Mouse (Mus musculus): ENCODE results near the gene Dvl2.
A peak's percentile ranks its signal among the peaks of the same experiment; 100 is the strongest.

Dvl2 gene

DNA sequence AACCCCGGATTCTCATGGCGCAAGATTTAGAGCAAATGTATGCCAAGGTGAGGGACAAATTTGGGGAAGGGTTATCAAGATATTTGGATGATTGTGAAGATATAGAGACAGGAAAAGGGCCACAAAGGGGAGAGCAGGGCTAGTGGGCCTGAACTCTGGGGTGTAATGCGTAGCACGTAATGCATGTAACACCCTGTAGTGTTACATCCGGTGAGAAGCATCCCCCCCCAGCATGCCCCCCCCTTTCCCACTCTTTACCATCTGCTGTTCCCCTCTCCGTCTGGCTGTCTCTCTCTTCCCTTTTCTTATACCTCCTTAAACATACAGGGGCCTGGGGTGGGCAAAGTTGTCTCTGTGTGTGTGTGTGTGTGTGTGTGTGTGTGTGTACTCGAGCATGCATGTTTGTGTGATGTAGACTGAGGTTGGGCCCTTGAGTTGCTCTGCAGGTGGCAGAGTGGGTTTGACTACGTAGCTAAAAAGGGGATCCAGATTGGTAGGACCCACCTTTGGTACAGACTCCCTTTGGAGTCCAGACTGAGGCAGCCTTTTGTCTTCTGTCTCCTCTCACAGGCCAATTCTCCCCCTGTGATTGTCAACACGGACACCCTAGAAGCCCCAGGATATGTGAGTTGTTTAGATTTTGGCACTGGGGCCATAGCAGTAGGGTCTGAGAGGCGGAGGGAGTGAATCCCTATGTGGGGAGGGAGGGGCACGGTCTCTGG is 29.6 kb downstream of the Dvl2 start:
- no peak for DNase-seq

- no peak for DNase-seq
Observed at GRCm38 (mm10) chr11:70030651-70031320, 30.4 kb downstream of the Dvl2 start.

DNA sequence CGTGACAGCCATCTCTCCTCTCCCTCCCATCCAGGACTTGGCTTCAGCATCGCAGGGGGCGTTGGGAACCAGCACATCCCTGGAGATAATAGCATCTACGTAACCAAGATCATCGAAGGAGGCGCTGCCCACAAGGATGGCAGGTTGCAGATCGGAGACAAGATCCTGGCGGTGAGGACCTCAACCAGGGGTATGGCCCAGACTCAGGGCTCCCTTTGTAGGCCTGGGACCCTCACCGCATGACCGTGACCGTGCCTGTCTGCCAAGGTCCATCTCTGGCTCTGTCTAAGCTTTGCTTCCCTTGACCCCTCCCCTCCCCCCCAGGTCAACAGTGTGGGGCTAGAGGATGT is 30.9 kb downstream of the Dvl2 start:
- peak; percentile 49 for DNase-seq

DNA sequence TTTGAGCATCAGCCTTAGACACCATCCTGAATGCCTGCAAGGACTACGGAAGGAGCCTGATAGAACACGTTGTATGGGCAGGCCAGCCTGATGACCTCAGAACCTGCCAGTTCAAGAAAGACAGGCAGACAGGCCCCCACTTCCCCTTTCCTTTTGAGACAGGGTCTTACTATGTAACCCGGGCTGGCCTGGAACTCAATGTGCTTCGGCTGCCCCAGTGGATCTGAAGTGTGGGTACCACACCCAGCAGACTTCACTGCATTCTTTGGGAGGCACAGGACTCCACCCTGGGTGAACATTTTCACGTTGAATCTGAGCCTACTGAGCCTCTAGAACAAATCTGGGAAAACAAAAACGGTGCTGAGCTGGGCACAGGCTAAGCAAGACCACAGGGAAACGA is 37.8 kb downstream of the Dvl2 start:
- no peak for DNase-seq

- peak; percentile 25 for DNase-seq
Observed at GRCm38 (mm10) chr11:70039631-70040030, 39.2 kb downstream of the Dvl2 start.

DNA sequence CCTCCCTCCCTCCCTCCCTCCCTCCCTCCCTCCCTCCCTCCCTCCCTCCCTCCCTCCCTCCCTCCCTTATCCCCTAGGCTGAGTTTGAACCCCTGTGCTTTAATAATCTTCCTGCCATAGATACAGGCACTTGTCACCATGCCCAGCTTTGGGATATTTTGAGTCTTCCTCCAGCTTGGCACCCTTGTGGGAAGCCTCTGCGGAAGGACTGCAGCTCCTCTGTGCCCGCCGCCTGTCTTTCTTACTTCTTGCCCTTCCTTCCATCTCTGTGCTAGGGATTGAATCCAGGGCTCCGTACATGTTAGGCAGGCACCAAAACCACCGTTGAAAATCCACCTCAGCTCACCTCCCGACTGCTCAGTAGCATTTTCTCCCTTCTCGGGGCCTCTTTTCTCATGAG is 39.8 kb downstream of the Dvl2 start:
- DNase-seq: peak; percentile 27

DNA sequence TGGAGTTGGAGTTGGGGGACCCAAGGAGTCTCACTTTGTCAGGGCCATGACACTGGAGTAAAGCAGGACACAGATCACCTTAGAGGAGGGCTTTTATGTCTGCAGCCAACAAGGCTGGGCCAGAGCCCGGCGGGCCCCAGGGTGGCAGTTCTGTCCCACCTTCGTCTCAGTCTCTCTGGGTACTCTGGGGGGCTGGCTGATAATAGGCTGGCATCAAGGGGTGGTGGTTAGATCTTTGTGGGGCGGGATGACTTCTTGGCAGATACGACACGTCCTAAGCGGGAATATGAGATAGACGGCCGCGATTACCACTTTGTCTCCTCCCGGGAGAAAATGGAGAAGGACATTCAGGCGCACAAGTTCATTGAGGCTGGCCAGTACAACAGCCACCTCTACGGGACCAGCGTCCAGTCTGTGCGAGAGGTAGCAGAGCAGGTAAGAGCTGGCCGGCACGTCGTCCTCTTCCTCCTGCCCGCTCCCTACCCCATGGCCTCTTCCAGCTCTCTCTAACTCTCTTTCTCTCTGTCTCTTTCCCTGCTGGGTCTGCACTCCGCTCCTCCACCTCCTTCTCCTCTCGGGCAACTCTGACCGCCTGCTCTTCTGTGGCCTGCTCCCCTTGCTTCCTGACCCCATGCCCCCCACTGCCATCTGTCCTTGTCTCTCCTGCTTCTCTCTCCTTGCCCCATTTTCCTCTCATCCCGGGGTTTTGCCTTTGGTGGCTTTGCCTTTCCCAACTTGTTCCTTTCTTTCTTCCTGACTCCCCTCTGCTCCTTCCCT is 42.1 kb downstream of the Dvl2 start:
- DNase-seq: peak; percentile 50

- DNase-seq: no peak
Observed at GRCm38 (mm10) chr11:70043665-70044064, 43.3 kb downstream of the Dvl2 start.

DNA sequence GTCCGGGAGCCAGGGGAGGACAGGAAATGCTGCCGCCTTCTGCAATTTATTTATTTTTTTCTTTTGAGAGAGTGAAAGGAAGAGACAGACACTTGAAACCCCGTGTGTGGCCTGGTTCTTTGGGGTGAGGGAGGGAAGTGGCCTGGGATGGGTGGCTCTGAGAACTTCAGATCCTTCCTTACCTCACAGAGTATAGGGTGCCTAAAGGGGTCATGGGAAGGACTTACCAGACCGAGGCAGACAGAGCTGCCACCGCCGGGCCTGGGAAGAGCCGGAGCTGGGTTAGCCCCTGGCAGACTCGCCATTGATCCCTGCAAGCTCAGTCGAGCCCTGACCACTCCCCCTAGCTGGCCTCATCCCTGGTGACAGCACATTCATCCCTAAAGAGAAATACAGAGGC is 45.0 kb downstream of the Dvl2 start:
- no peak for DNase-seq

GRCm38 (mm10) chr11:70049366-70049765 is 49.0 kb downstream of the Dvl2 start:
- no peak for DNase-seq

- DNase-seq: no peak
Observed at GRCm38 (mm10) chr11:70049816-70050215, 49.4 kb downstream of the Dvl2 start.

- DNase-seq: no peak
Observed at GRCm38 (mm10) chr11:70053156-70053555, 52.8 kb downstream of the Dvl2 start.

GRCm38 (mm10) chr11:70053898-70054570 is 53.6 kb downstream of the Dvl2 start, which contains the start of gene Asgr1:
TSS of gene Asgr1 (plus strand) at chr11:70054085.
- DNase-seq: no peak

- DNase-seq: no peak
Observed at GRCm38 (mm10) chr11:70055618-70056214, 55.3 kb downstream of the Dvl2 start.

DNA sequence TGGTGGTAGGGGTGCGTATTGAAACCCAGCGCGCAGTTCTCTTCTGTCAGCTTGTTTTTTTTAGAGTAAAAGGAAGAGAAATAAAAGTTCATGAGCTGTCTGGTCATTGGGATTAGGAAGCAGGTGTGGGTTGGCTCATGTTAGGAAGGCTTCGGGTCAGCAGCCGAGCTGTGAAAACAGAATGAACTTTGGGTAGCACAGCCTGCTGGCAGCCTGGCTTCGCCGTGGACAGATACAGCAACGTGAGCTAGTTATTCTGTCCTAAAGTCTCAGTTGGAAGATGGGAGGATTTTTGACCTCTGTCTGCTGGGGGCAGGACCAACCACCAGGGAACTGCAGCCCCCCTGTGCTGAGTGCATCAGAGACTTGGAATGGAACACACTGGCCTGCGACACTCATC is 57.4 kb downstream of the Dvl2 start:
- no peak for DNase-seq

DNA sequence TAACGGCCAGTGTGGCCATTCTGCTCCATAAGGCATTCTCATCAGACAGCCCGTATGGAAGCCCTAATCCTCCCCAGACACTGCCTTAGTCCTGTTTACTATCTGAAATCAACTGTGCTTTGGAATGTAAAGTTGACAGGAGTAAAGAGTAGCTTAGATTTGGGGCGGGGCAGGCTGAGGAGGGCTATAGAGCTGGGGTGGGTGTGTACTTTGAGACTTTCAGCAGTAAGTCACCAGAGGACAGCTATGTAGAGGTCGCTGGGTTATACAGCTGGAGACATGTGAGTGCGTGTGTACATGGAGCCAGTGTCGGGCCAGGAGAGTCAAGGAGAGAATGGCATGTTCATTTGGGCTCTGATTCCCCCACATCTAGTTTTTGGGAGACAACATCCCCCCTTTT is 59.5 kb downstream of the Dvl2 start:
- no peak for DNase-seq
